10 mouse cellular contexts compared by ENCODE assay signal in genomic region chr1:133891489-133891888, GRCm38 (mm10). TPM values are rescaled to one million over a fixed set of nuclear protein-coding genes. Genes with fewer than 3 reads are reported as not detected.
DNase-seq lines count a peak whose midpoint lies in the region; ATAC-seq lines count a peak whose summit lies in the region.
"Had no signal": no experiment of that assay in that cellular context is flagged by ENCODE, and none has a peak within 500 bp of the region (broad histone marks: within the 10 kb centered on the region; RNA-seq: fewer than 3 reads in every experiment).

No protein-coding gene starts in this region.

- WGBS in heart, embryonic 12.5 days: 5% methylated on average over 5 of the region's 5 CpGs

- H3K9me3 ChIP-seq in heart, embryonic 12.5 days (replicated peaks): no peaks in the 10 kb centered on the region

- no peaks in the 10 kb centered on the region for H3K27me3 ChIP-seq in heart, embryonic 12.5 days (replicated peaks)
- H3K27me3 ChIP-seq: Patski had no signal

- H3K36me3 ChIP-seq in heart, embryonic 12.5 days: no peaks in the 10 kb centered on the region

- no peak overlapping the region for H3K4me3 ChIP-seq in heart, embryonic 12.5 days

- peak; percentile 62 for ATAC-seq in heart, embryonic 12.5 days (ENCODE audit: insufficient number of reproducible peaks, low FRiP score)
- ATAC-seq: Patski had no signal

- 0 out of 2 replicates have a peak overlapping the region, but pooled peaks have one; percentile 61 for H3K4me2 ChIP-seq in heart, embryonic 12.5 days

- DNase-seq in ovary, adult 18-20 months (ENCODE audit: low spot score): peak; percentile 74
- no peak for DNase-seq in ovary, postnatal 10 days (ENCODE audit: low spot score)
- DNase-seq in kidney, postnatal 14 days: peak; percentile 81
- DNase-seq in retina, postnatal 1 day: peak; percentile 59
- DNase-seq in urinary bladder, postnatal 36 days (ENCODE audit: low spot score in 2 of 2): no peak
- DNase-seq in urinary bladder, postnatal 14 days (ENCODE audit: low spot score): no peak
- DNase-seq in left cerebral cortex, adult 8-10 months (ENCODE audit: low spot score in 2 of 2): no peak

- peaks cover 73% of the 10 kb centered on the region for H3K4me1 ChIP-seq in heart, embryonic 12.5 days (replicated peaks)

- no peak overlapping the region for H3K9ac ChIP-seq in heart, embryonic 12.5 days

- H3K27ac ChIP-seq in heart, embryonic 12.5 days (ENCODE audit: poor library complexity, severe bottlenecking): peak overlapping the region; percentile 36

RNA-seq across cellular contexts. Expression of gene Optc, which starts 16.3 kb away (rescaled TPM):
- 0.22 and 0.66 TPM in 2 replicates for polyA plus RNA-seq in heart, embryonic 12.5 days (2016; fragmentation: Nextera tagmentation; extraction: Ambion mirVana)
- 1 to 10 TPM in 2 of 4 experiments, under 1 TPM in 1, not detected in 1; 0.93 to 1.7 (median 1.4) TPM for total RNA-seq in left cerebral cortex, adult 8-10 months (2022)
- total RNA-seq: hematopoietic stem cell, adult 5-6 weeks had no signal

RNA-seq across cellular contexts. Expression of gene Prelp, which starts 29.7 kb away (rescaled TPM):
- polyA plus RNA-seq in heart, embryonic 12.5 days (2016; fragmentation: Nextera tagmentation; extraction: Ambion mirVana): 2.5 and 2.7 TPM in 2 replicates
- total RNA-seq in left cerebral cortex, adult 8-10 months (2022): 10 to 100 TPM in 2 of 4 experiments, 1 to 10 TPM in 2; 9.9 to 13.9 (median 11.0) TPM
- total RNA-seq: hematopoietic stem cell, adult 5-6 weeks had no signal

Comparison
In these comparisons a context has a peak if more than half of its experiments do, and no peak if none do; other contexts are left out.
1. DNase-seq: peak in ovary, adult 18-20 months (single experiment), kidney, postnatal 14 days (single experiment) and retina, postnatal 1 day (single experiment); none in ovary, postnatal 10 days (single experiment), urinary bladder, postnatal 36 days (0 of 2), urinary bladder, postnatal 14 days (single experiment) and left cerebral cortex, adult 8-10 months (0 of 2).